Mouse (Mus musculus) heart, postnatal 0 days (tissue): ENCODE results near the gene 4933402D24Rik.

ENCODE experiments used
- CTCF ChIP-seq: IDR thresholded peaks from 2 replicates; pipeline ENCODE4 v1.5.1; 2016; ENCODE audit warnings: antibody characterized with exemption, control low read depth, low read depth
- EP300 ChIP-seq: IDR thresholded peaks from 2 replicates; pipeline ENCODE4 v1.6.1; 2016; ENCODE audit warnings: antibody characterized with exemption, low read depth

DNA sequence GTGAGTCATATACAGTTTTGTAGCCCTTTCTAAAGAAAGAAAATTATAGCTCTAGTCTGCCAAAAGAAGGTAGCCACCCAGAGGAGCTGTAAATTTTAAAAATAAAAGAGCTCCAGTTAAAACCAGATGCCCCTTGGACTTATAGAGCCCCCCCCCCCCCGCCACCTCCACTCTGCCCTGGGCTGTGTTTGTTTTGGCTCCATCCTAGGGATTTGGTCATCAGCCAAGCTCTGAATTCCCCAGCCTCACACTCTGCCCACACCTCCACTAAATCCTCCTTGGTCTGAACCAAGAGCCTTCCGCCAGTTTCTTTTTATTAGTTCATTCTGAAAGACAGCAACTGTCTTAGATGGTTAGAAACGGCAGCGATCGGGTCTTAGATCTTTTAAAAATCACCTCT, 63.3 kb downstream of the 4933402D24Rik start:
- TF ChIP-seq CTCF (no peak), EP300 (no peak)
